Mouse (Mus musculus): ENCODE measurements around the gene Gm4177. TPM values are rescaled to one million over a fixed set of nuclear protein-coding genes. Genes with fewer than 3 reads are reported as not detected.

Gene Gm4177
- total RNA-seq (2023): not detected

DNA sequence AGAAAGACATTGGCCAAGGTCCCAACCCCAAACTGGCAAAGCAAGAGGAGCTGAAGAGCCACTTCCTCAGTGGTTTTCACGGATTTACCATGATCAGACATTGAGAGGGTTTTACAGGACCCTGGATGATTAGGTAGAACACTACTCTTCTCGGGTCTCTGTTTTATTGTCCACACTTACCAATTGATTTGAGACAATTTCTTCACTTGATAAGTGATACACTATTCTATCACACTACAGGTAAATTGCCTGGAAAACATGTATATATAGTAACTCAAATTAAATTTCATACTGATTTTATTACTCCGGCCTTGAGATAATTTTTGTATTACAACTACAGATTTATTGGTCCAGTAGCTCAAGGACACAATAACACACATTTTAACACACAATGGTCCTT lies at the start of gene Gm4177:
TSS of gene Gm4177 (minus strand) at position 101 of the 400 bp plus-strand sequence.

DNA sequence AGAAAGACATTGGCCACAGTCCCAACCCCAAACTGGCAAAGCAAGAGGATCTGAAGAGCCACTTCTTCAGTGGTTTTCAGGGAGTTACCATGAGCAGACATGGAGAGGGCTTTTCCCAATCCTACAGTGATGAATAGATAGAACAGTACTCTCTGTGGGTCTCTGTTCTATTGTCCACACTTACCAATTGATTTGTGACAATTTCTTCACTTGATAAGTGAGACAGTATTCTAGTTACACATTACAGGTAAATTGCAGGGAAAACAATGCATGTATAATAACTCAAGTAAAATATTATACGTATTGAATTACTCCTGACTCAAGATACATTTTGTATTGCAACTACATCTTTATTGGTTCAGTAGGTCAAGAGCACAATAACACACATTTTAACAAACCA lies 47.6 kb upstream of the Gm4177 start, which contains the start of gene Gm5725:
TSS of gene Gm5725 (minus strand) at position 101 of the 400 bp plus-strand sequence.

DNA sequence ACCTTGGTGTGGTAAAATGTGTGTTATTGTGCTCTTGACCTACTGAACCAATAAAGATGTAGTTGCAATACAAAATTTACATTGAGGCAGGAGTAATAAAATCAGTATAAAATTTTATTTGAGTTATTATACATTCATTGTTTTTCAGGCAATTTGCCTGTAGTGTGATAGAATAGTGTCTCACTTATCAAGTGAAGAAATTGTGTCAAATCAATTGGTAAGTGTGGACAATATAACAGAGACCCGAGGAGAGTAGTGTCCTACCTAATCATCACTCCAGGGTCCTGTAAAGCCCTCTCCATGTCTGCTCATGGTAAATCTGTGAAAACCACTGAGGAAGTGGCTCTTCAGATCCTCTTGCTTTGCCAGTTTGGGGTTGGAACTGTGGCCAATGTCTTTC lies 35.5 kb upstream of the Gm4177 start, which contains the start of gene Vmn1r135:
TSS of gene Vmn1r135 (plus strand) at position 301 of the 400 bp plus-strand sequence.

DNA sequence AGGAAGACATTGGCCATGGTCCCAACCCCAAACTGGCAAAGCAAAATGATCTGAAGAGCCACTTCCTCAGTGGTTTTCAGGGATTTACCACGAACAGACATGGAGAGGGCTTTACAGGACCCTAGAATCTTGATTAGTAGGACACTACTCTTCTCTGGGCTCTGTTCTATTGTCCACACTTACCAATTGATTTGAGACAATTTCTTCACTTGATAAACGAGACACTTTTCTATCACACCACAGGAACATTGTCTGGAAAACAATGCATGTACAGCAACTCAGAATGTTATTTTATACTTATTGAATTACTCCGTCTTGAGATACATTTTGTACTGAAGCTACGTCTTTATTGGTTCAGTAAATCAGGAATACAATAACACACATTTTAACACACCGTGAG lies 35.2 kb downstream of the Gm4177 start, which contains the start of gene Gm4175:
TSS of gene Gm4175 (minus strand) at position 101 of the 400 bp plus-strand sequence.

Other genes starting within 250 kb of the Gm4177 start
- not detected for gene Vmn1r132, start 182.6 kb downstream of the Gm4177 start, total RNA-seq (2023)
- gene Gm4175, start 35.3 kb downstream of the Gm4177 start, total RNA-seq (2023): not detected
- not detected for gene Vmn1r135, start 35.6 kb upstream of the Gm4177 start, total RNA-seq (2023)
- not detected for gene Gm5725, start 47.5 kb upstream of the Gm4177 start, total RNA-seq (2023)
- gene Gm5891, start 124.6 kb upstream of the Gm4177 start, total RNA-seq (2023): not detected
- not detected for gene Vmn1r137, start 197.9 kb upstream of the Gm4177 start, total RNA-seq (2023)
- not detected for gene Vmn1r138, start 232.2 kb upstream of the Gm4177 start, total RNA-seq (2023)

Measured in CD4-positive naive resting alpha-beta T cell, adult 76 days (primary cell).